Mouse (Mus musculus): ENCODE data around the gene Tusc2. TPM values are rescaled to one million over a fixed set of nuclear protein-coding genes. Genes with fewer than 3 reads are reported as not detected.
A peak's percentile ranks its signal among the peaks of the same experiment; 100 is the strongest.

The Tusc2 gene
- polyA plus RNA-seq, 1 experiment = 82.5 TPM

DNA sequence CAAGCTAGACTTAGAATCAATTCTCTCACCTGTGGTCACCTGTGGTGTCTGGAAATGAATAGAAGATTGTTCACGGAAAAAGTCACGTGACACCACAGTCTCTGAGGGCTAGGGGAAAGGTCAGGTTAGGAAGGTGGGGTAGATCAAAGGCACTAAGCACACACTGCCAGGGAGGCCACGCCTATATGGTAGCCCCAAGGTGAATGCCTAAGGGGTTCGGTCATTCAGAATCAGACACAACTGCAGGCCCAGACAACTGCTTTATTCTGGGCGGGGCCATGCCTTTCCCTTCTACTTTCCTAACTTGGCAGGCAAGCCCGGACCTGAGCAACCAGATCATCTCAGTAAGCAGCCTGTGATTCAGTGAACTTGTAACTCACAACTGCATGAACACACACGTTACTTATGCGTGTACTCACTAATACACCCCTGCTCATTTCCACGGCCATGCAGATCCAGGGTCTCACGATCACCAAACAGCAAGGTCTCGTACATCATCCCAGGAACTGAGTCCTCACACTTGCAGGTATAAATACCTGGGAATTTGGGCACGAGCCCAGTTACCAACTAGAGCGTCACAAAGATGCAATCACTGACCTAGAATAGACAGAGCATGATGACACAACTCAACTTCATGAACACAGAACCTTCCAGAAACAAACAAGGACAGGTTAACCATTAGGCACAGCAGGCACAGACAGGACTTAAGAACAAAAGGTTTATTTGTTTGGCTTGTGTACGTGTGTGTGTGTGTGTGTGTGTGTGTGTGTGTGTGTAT is 12.7 kb downstream of the Tusc2 start:
- 53% methylated on average over 14 of the region's 14 CpGs for WGBS
- H3K36me3 ChIP-seq (ENCODE audit: control insufficient read depth, insufficient read depth, low read length) = no peaks in the 10 kb centered on the region; the same call in 1 of the 2 replicates
- peaks cover 34% of the 10 kb centered on the region for H3K4me1 ChIP-seq (ENCODE audit: control insufficient read depth, insufficient read depth, low read length)
- no peaks in the 10 kb centered on the region for H3K27me3 ChIP-seq (replicated peaks; ENCODE audit: control insufficient read depth, insufficient read depth, low read length)
- H3K27ac ChIP-seq (ENCODE audit: insufficient read depth, low read depth, low read length) = peak overlapping the region; percentile 74
- TF ChIP-seq POLR2A (IDR thresholded peaks at IDR 0.05; ENCODE audit: low read depth, low read length) (no peak), CTCF (conservative IDR thresholded peaks at IDR 0.05; ENCODE audit: insufficient read depth, insufficient read length, low read depth, low read length) (no peak)
- H3K4me3 ChIP-seq (ENCODE audit: insufficient read depth, low read depth, low read length) = no peak overlapping the region
- DNase-seq = peak; percentile 68

DNA sequence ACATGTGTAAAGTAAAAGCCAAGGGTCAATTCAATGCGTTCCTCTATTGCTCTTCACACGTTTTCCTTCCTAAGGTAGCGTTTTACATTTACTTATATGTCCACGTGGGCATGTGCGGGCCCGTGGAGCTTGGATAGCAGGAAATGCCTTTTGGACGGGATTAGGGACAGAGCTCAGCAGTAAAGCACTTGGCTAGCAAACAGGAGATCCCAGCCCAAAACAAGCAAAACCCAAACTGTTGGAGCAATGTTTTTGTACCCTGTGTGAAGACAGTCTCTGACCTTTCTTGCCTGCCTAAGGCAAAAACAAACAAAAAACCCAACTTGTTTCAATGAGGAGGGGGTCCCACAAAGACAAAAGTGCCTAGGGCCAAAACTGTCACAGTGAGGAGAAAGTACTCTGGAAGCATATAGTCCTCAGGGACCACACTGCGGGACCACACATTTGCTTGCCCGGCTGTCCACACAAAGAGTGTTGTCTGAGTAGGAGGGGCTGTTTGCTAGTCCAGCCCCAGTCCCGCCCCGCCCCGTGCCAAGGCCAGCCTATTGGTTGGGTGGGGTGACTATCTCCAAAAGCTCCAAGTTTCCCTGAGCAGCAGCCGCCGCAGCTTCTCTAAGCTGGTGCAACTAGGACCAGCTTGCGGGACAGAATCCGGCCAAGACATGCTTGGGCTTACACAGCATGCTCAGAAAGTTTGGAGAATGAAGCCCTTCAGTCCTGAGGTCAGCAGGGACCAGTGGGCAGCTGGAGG is 13.5 kb downstream of the Tusc2 start, which contains the start of gene Hyal1:
Hyal1 (plus strand) TSS at position 571 of the 751 bp plus-strand sequence.
- DNase-seq = peak; percentile 92
- TF ChIP-seq CTCF (conservative IDR thresholded peaks at IDR 0.05; ENCODE audit: insufficient read depth, insufficient read length, low read depth, low read length) = no peak
- no peak for TF ChIP-seq POLR2A (IDR thresholded peaks at IDR 0.05; ENCODE audit: low read depth, low read length)
- H3K27me3 ChIP-seq (replicated peaks; ENCODE audit: control insufficient read depth, insufficient read depth, low read length) = no peaks in the 10 kb centered on the region
- 14% methylated on average over 16 of the region's 16 CpGs for WGBS
- H3K27ac ChIP-seq (ENCODE audit: insufficient read depth, low read depth, low read length) = peak within 1 kb of the TSS; percentile 74
- no peaks in the 10 kb centered on the region; the same call in 1 of the 2 replicates for H3K36me3 ChIP-seq (ENCODE audit: control insufficient read depth, insufficient read depth, low read length)
- peaks cover 30% of the 10 kb centered on the region for H3K4me1 ChIP-seq (ENCODE audit: control insufficient read depth, insufficient read depth, low read length)
- peak within 1 kb of the TSS; percentile 62 for H3K4me3 ChIP-seq (ENCODE audit: insufficient read depth, low read depth, low read length)

DNA sequence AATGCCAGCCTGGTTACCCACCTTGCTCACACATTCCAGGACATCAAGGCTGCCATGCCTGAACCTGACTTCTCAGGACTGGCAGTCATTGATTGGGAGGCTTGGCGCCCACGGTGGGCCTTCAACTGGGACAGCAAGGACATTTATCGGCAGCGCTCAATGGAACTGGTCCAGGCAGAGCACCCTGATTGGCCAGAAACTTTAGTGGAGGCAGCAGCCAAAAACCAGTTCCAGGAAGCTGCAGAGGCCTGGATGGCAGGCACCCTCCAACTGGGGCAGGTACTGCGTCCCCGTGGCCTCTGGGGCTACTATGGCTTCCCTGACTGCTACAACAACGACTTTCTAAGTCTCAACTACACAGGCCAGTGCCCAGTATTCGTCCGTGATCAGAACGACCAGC is 14.8 kb downstream of the Tusc2 start:
- no peak for TF ChIP-seq POLR2A (IDR thresholded peaks at IDR 0.05; ENCODE audit: low read depth, low read length)
- TF ChIP-seq CTCF (conservative IDR thresholded peaks at IDR 0.05; ENCODE audit: insufficient read depth, insufficient read length, low read depth, low read length) = no peak
- DNase-seq = no peak
- 85% methylated on average over 10 of the region's 10 CpGs for WGBS
- H3K4me1 ChIP-seq (ENCODE audit: control insufficient read depth, insufficient read depth, low read length) = peaks cover 35% of the 10 kb centered on the region
- H3K4me3 ChIP-seq (ENCODE audit: insufficient read depth, low read depth, low read length) = no peak overlapping the region
- no peak overlapping the region for H3K27ac ChIP-seq (ENCODE audit: insufficient read depth, low read depth, low read length)
- no peaks in the 10 kb centered on the region; the same call in 1 of the 2 replicates for H3K36me3 ChIP-seq (ENCODE audit: control insufficient read depth, insufficient read depth, low read length)
- H3K27me3 ChIP-seq (replicated peaks; ENCODE audit: control insufficient read depth, insufficient read depth, low read length) = no peaks in the 10 kb centered on the region

DNA sequence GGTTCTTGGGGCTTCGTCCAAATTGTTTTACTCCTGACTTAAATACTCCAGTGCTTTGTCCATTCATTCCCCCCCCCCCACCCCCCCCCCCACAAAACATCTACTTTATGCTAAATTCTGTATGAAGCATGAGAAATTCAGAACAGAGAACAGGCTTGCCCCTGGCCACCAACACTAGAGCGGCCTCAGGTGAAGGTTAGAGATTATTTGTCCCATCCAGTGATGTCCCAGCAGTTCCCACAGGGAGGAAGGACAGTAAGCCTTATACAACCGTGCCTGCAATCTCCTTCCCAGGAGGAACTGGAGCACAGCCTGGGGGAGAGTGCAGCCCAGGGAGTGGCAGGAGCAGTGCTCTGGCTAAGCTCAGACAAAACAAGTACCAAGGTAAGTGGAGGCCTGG is 15.5 kb downstream of the Tusc2 start, which contains the start of gene Naa80:
Naa80 (plus strand) TSS at position 301 of the 400 bp plus-strand sequence.
- DNase-seq = no peak
- Histone ChIP-seq H3K36me3 (ENCODE audit: control insufficient read depth, insufficient read depth, low read length) (no peaks in the 10 kb centered on the region), H3K4me1 (ENCODE audit: control insufficient read depth, insufficient read depth, low read length) (peaks cover 35% of the 10 kb centered on the region), H3K4me3 (ENCODE audit: insufficient read depth, low read depth, low read length) (no peak within 1 kb of the TSS), H3K27me3 (replicated peaks; ENCODE audit: control insufficient read depth, insufficient read depth, low read length) (no peaks in the 10 kb centered on the region), H3K27ac (ENCODE audit: insufficient read depth, low read depth, low read length) (no peak within 1 kb of the TSS)
- TF ChIP-seq POLR2A (IDR thresholded peaks at IDR 0.05; ENCODE audit: low read depth, low read length) = no peak
- no peak for TF ChIP-seq CTCF (conservative IDR thresholded peaks at IDR 0.05; ENCODE audit: insufficient read depth, insufficient read length, low read depth, low read length)
- 82% methylated on average over 3 of the region's 3 CpGs for WGBS

DNA sequence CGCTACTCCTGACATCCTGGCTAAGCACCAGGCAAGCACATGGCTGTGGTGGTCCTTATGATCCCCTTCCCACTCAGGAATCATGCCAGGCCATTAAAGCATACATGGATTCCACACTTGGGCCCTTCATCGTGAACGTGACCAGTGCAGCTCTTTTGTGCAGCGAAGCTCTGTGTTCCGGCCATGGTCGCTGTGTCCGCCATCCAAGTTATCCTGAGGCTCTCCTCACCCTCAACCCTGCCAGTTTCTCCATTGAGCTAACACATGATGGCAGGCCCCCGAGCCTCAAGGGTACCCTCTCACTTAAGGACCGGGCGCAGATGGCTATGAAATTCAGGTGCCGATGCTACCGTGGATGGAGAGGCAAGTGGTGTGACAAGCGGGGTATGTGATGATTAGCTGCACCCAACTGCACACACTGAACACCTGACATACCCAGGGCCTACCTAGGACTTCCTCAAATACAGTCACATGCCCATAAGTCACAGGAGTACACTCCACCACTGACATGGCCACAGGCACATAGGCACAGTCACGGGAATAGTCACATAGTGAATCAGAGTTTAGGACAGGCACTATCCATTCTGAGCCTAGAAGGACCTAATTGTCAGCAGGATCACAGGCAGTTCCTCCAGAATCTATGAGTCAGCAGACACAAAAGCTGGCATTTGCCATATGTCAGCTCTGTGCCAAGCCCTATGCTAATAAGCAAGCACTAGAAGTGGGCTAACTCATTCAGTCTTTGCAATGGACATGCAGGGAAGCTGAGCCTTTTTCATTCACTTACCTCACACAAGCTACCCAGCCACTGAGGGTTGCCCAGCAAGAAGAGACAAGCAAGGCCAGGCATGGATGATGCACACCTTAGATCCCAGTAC is 16.2 kb downstream of the Tusc2 start:
- H3K27me3 ChIP-seq (replicated peaks; ENCODE audit: control insufficient read depth, insufficient read depth, low read length) = no peaks in the 10 kb centered on the region
- DNase-seq = no peak
- no peak overlapping the region for H3K4me3 ChIP-seq (ENCODE audit: insufficient read depth, low read depth, low read length)
- peaks cover 35% of the 10 kb centered on the region for H3K4me1 ChIP-seq (ENCODE audit: control insufficient read depth, insufficient read depth, low read length)
- H3K27ac ChIP-seq (ENCODE audit: insufficient read depth, low read depth, low read length) = no peak overlapping the region
- TF ChIP-seq POLR2A (IDR thresholded peaks at IDR 0.05; ENCODE audit: low read depth, low read length) (no peak), CTCF (conservative IDR thresholded peaks at IDR 0.05; ENCODE audit: insufficient read depth, insufficient read length, low read depth, low read length) (no peak)
- H3K36me3 ChIP-seq (ENCODE audit: control insufficient read depth, insufficient read depth, low read length) = no peaks in the 10 kb centered on the region
- WGBS = 95% methylated on average over 14 of the region's 14 CpGs

DNA sequence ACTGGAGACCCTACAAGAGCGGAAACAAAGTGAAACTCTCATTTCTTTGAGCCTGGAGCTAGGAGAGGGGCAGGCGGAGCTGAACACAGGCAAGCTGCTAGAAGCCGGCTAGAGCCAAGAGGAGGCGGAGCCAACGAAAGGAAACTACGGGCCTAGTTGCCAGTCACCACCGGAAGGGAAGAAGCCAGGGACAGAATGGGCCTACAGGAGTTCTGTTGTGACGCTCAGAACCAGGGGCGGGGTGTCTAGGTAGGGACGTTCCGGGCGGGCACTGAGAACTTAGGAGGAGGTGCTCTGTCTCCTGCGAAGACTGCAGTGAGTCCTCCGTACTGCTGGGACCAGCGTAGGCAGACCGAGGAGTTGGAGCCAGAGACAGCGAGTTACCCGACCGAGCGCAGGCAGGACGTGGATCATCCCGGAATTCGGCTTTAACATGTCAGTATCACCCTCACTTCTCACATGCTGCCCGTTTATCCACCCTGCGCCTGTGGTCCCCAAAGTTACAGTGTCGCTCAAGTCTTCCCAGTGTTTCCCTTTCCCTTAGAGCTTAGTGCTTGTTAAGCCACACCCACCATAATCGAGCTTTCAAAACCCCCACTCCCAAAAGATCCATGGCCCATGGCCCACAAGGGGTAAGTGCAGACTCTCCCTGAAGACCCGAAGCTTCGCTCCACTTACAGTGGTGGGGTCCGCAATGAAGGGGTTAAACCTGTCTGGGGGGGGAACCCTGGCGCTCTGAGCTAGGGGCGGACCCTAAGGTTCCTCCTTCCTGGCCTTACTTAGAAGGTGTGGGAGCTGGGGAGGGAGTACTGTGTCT is 17.7 kb downstream of the Tusc2 start, which contains the start of gene Hyal3:
Hyal3 (plus strand) TSS at position 318 of the 817 bp plus-strand sequence.
- Histone ChIP-seq H3K4me3 (ENCODE audit: insufficient read depth, low read depth, low read length) (peak within 1 kb of the TSS; percentile 91), H3K27me3 (replicated peaks; ENCODE audit: control insufficient read depth, insufficient read depth, low read length) (no peaks in the 10 kb centered on the region), H3K4me1 (ENCODE audit: control insufficient read depth, insufficient read depth, low read length) (peaks cover 35% of the 10 kb centered on the region), H3K36me3 (ENCODE audit: control insufficient read depth, insufficient read depth, low read length) (no peaks in the 10 kb centered on the region), H3K27ac (ENCODE audit: insufficient read depth, low read depth, low read length) (peak within 1 kb of the TSS; percentile 98)
- DNase-seq = peak; percentile 98
- TF ChIP-seq CTCF (conservative IDR thresholded peaks at IDR 0.05; ENCODE audit: insufficient read depth, insufficient read length, low read depth, low read length) (no peak), POLR2A (IDR thresholded peaks at IDR 0.05; ENCODE audit: low read depth, low read length) (peak; percentile 89)
- WGBS = under 1% methylated on average over 32 of the region's 32 CpGs

Data from kidney, adult 2 months (tissue).